Mouse (Mus musculus) MEL (cell line): ENCODE measurements around the gene Cdr2l.

Source experiments
- CHD2 ChIP-seq: IDR thresholded peaks from 2 replicates; pipeline ENCODE4 v1.6.1; 2011; ENCODE audit warnings: low read length, improper control_type of control experiment
- CTCF ChIP-seq, 3 experiments: IDR thresholded peaks in 2 of 3; conservative IDR thresholded peaks in 1 of 3; 2 replicates each; pipeline ENCODE4 v1.5.1; 2011 to 2012; ENCODE audit warnings: low read length in 3 of 3, low read depth in 2 of 3, mild to moderate bottlenecking in 2 of 3, improper control_type of control experiment in 1 of 3, inconsistent platforms in 1 of 3, mixed read lengths in 1 of 3, moderate library complexity in 1 of 3; ENCODE audit not compliant: control insufficient read depth in 1 of 3, insufficient read depth in 1 of 3, poor library complexity in 1 of 3, severe bottlenecking in 1 of 3
- E2F4 ChIP-seq: IDR thresholded peaks from 2 replicates; pipeline ENCODE4 v1.6.1; 2011; ENCODE audit warnings: low read depth, low read length, improper control_type of control experiment, borderline replicate concordance
- EP300 ChIP-seq, 2 experiments: IDR thresholded peaks; 2 replicates each; pipeline ENCODE4 v1.6.1; 2011; ENCODE audit warnings: improper control_type of control experiment in 2 of 2, low read length in 2 of 2, low read depth in 1 of 2, mild to moderate bottlenecking in 1 of 2
- JUND ChIP-seq: IDR thresholded peaks from 2 replicates; pipeline ENCODE4 v1.6.1; 2011; ENCODE audit warnings: low read depth, mild to moderate bottlenecking, improper control_type of control experiment, low read length
- KAT2A ChIP-seq: conservative IDR thresholded peaks from 2 replicates; pipeline ENCODE4 v1.6.1; 2012; ENCODE audit warnings: low read depth, low read length, improper control_type of control experiment, inconsistent platforms
- MAFK ChIP-seq: IDR thresholded peaks from 2 replicates; pipeline ENCODE4 v1.6.1; 2011; ENCODE audit warnings: low read depth, mild to moderate bottlenecking, low read length, improper control_type of control experiment, borderline replicate concordance
- MEF2A ChIP-seq: IDR thresholded peaks from 2 replicates; pipeline ENCODE4 v1.6.1; 2014; ENCODE audit warnings: low read depth, mild to moderate bottlenecking, inconsistent platforms, low read length, improper control_type of control experiment; ENCODE audit not compliant: poor library complexity, insufficient replicate concordance, severe bottlenecking; ENCODE audit errors: extremely low read depth
- MXI1 ChIP-seq: IDR thresholded peaks from 2 replicates; pipeline ENCODE4 v1.6.1; 2011; ENCODE audit warnings: mild to moderate bottlenecking, low read depth, low read length, improper control_type of control experiment
- POLR2A ChIP-seq, 2 experiments: IDR thresholded peaks; 2 replicates each; pipeline ENCODE4 v1.6.1; 2011 to 2012; ENCODE audit warnings: low read length in 2 of 2, mild to moderate bottlenecking in 2 of 2, control low read depth in 1 of 2, improper control_type of control experiment in 1 of 2, low read depth in 1 of 2, moderate library complexity in 1 of 2; ENCODE audit not compliant: control insufficient read depth in 1 of 2, insufficient read depth in 1 of 2, poor library complexity in 1 of 2
- TCF12 ChIP-seq: IDR thresholded peaks from 2 replicates; pipeline ENCODE4 v1.6.1; 2014; ENCODE audit warnings: low read depth, mild to moderate bottlenecking, inconsistent platforms, low read length, improper control_type of control experiment, moderate library complexity
- ZC3H11A ChIP-seq: IDR thresholded peaks from 2 replicates; pipeline ENCODE4 v1.6.1; 2012; ENCODE audit warnings: low read depth, mild to moderate bottlenecking, inconsistent platforms, low read length, improper control_type of control experiment
- ZNF384 ChIP-seq: IDR thresholded peaks from 2 replicates; pipeline ENCODE4 v1.6.1; 2012; ENCODE audit warnings: low read depth, mild to moderate bottlenecking, inconsistent platforms, low read length, improper control_type of control experiment

DNA sequence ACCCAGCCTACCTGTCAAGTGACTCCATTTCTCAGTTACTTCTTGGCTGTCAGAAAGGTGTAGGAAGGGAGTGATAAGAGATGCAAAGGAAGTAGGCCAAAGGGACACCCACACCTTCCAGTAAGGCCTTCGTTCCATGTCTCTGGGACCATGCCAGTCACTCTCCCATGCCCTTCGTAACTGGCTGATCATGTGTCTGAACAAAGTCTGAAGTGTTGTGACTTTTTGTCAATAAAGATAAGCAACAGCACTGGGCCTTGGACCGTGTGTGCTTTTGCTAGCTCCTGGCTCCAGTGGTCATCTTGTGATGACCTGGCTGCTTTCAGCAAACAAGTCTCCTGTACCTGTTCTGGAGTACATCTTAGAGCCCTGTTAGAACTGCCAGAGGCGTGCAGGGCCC is 51.1 kb downstream of the Cdr2l start:
- no peak for TF ChIP-seq EP300 (IDR thresholded peaks at IDR 0.05; ENCODE audit: low read depth in 1 of 2, low read length in 2 of 2)
- no peak for TF ChIP-seq POLR2A (IDR thresholded peaks at IDR 0.05; ENCODE audit: control insufficient read depth in 1 of 2, insufficient read depth in 1 of 2, low read depth in 1 of 2, low read length in 2 of 2, poor library complexity in 1 of 2)
- no peak for TF ChIP-seq MEF2A
- no peak for TF ChIP-seq KAT2A
- TF ChIP-seq MAFK, result no peak
- no peak for TF ChIP-seq CHD2
- no peak for TF ChIP-seq ZNF384
- TF ChIP-seq TCF12, result no peak
- no peak for TF ChIP-seq ZC3H11A
- no peak for TF ChIP-seq E2F4
- TF ChIP-seq JUND, result no peak
- TF ChIP-seq CTCF (IDR thresholded peaks at IDR 0.05 in 2 of 3, conservative IDR thresholded peaks at IDR 0.05 in 1 of 3; ENCODE audit: control insufficient read depth in 1 of 3, insufficient read depth in 1 of 3, low read depth in 2 of 3, low read length in 3 of 3, poor library complexity in 1 of 3, severe bottlenecking in 1 of 3), result no peak
- TF ChIP-seq MXI1, result no peak
